Mouse (Mus musculus): ENCODE data around the gene Msrb3. TPM values are rescaled to one million over a fixed set of nuclear protein-coding genes. Genes with fewer than 3 reads are reported as not detected.

Gene Msrb3
- polyA plus RNA-seq, 1 experiment from 2014 or later, result 9.5 TPM

DNA sequence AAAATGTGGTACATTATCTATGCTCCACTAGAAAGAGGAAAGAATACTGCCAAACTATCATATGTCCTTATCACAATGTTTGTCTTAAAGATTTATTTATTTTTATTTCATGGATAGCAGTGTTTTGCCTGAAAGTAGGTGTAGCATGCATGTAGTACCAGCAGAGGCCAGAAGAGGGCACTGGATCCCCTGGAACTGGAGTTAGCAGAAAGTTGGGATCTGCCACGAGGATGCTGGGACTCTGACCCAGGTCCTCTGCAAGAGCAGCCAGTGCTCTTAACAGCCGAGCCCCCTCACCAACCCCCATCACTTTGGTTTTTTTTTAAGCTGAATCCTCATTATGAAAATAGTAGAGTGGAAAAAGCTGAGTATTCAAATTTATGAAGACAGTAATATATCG is 37.7 kb downstream of the Msrb3 start:
- Histone ChIP-seq H3K4me3 (replicated peaks) (no peak overlapping the region), H3K27me3 (no peaks in the 10 kb centered on the region), H3K4me2 (replicated peaks) (no peak overlapping the region), H3K9ac (no peak overlapping the region), H3K4me1 (peaks cover 17% of the 10 kb centered on the region), H3K27ac (replicated peaks) (no peak overlapping the region), H3K9me3 (replicated peaks) (no peaks in the 10 kb centered on the region), H3K36me3 (no peaks in the 10 kb centered on the region)
- no peak for ATAC-seq (ENCODE audit: insufficient number of reproducible peaks, low FRiP score, low TSS enrichment, low read depth)
- WGBS, result 73% methylated on average over 3 of the region's 3 CpGs

DNA sequence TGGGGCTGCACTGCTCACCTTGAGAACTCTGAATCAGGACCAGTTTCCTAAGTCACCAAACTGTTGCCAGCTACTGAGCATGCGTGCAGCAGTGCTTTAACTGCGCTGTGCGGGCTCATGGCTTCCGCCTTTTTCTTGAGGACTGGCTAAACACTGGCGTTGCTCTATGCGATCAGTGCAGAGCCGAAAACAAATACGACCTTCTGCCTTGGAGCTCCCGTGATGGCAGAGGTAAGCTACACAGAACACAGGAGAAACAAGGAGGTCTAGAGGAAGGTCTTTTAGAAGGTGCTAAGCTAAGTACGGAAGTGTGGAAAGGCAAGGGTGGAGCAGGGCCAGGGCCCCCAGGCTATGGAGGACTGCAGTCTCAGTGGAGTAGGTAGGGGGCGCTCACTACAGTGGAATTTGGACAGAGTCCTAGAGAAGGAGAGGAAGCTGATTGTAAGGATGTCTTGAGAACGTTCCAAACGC is 41.3 kb downstream of the Msrb3 start:
- Histone ChIP-seq H3K4me3 (replicated peaks) (peak overlapping the region; percentile 28), H3K27me3 (no peaks in the 10 kb centered on the region), H3K4me1 (peaks cover 36% of the 10 kb centered on the region), H3K4me2 (replicated peaks) (peak overlapping the region; percentile 36), H3K9ac (no peak overlapping the region), H3K27ac (replicated peaks) (0 out of 2 replicates have a peak overlapping the region, but pooled peaks have one; percentile 2), H3K9me3 (replicated peaks) (no peaks in the 10 kb centered on the region), H3K36me3 (no peaks in the 10 kb centered on the region)
- ATAC-seq (ENCODE audit: insufficient number of reproducible peaks, low FRiP score, low TSS enrichment, low read depth), result 0 out of 2 replicates have a peak, but pooled peaks have one; percentile 43
- WGBS, result 31% methylated on average over 13 of the region's 13 CpGs

DNA sequence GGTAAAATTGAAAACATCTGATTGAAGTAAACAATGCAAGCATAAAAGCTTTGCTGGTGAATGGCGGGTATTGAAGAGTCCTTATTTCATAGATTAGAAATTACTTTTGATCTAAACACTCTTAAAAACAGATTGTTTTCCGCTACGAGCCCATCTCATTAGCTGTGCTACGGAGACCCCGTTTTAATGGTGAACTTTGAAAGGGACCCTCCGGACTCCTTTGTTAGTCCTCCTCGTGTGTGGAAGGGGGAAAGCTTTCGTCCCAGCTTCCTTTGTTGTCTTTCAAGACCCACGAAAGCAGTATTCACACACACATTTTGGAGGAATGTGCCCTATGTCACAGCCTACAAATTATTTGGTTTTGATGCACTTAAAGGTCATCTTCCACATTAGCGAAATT is 44.6 kb downstream of the Msrb3 start:
- H3K4me3 ChIP-seq (replicated peaks), result no peak overlapping the region
- H3K27me3 ChIP-seq, result no peaks in the 10 kb centered on the region
- no peak overlapping the region for H3K4me2 ChIP-seq (replicated peaks)
- no peak for ATAC-seq (ENCODE audit: insufficient number of reproducible peaks, low FRiP score, low TSS enrichment, low read depth)
- no peaks in the 10 kb centered on the region for H3K9me3 ChIP-seq (replicated peaks)
- no peak overlapping the region for H3K27ac ChIP-seq (replicated peaks)
- H3K9ac ChIP-seq, result no peak overlapping the region
- no peaks in the 10 kb centered on the region for H3K36me3 ChIP-seq
- 43% methylated on average over 10 of the region's 10 CpGs for WGBS
- H3K4me1 ChIP-seq, result peaks cover 53% of the 10 kb centered on the region

DNA sequence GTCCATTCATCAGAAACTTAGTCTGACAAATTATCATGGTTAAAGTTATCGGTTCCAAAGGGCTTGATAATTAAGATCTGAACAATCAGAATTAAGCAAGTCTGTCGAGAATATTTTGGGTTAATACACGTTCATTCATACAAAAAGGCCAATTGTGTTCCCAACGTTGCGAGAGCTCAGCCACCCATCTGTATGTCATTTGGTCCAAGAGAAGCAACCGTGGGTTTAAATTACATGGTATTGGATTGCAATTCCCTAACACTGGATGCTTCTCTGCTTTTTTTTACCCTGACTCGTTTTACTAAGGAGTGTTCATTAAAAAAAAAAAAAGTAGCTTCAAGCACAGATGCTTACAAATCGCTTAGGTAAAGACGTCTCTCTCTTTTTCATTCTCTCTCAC is 45.1 kb downstream of the Msrb3 start:
- no peak overlapping the region for H3K9ac ChIP-seq
- no peak overlapping the region for H3K27ac ChIP-seq (replicated peaks)
- H3K4me3 ChIP-seq (replicated peaks), result no peak overlapping the region
- ATAC-seq (ENCODE audit: insufficient number of reproducible peaks, low FRiP score, low TSS enrichment, low read depth), result no peak
- no peaks in the 10 kb centered on the region for H3K36me3 ChIP-seq
- 27% methylated on average over 9 of the region's 9 CpGs for WGBS
- H3K27me3 ChIP-seq, result no peaks in the 10 kb centered on the region
- no peak overlapping the region for H3K4me2 ChIP-seq (replicated peaks)
- peaks cover 52% of the 10 kb centered on the region for H3K4me1 ChIP-seq
- no peaks in the 10 kb centered on the region for H3K9me3 ChIP-seq (replicated peaks)

DNA sequence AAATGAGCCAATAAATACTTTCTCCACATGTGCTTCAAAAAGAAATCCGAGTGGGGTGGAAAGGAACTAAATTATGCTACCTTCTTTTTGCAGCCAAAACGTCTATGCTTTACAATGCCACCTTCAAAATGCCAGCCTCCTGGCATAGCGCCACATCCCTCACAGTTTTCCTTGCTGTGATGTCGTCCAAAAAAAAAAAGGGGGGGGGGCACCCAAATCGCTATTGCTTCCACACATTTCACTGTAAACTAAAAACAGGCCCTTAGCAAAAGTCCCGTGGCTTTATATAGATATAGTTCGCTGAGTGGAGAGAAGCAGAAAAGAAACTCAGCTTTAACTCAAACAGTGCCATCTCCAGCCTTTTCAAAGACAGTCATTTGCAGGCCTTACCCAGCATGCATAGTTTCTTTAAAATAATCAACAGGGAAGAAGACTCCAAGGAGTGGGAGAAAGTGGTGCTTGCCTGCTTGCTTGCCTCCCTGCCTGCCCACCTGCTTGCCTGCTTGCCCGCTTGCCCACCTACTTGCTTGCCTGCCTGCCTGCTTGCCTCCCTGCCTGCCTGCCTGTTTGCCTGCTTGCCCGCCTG is 47.6 kb downstream of the Msrb3 start:
- Histone ChIP-seq H3K36me3 (no peaks in the 10 kb centered on the region), H3K4me2 (replicated peaks) (peak overlapping the region; percentile 35), H3K9ac (no peak overlapping the region), H3K27me3 (no peaks in the 10 kb centered on the region), H3K27ac (replicated peaks) (peak overlapping the region; percentile 63), H3K9me3 (replicated peaks) (no peaks in the 10 kb centered on the region), H3K4me3 (replicated peaks) (no peak overlapping the region), H3K4me1 (peaks cover 49% of the 10 kb centered on the region)
- 33% methylated on average over 9 of the region's 9 CpGs for WGBS
- no peak for ATAC-seq (ENCODE audit: insufficient number of reproducible peaks, low FRiP score, low TSS enrichment, low read depth)

DNA sequence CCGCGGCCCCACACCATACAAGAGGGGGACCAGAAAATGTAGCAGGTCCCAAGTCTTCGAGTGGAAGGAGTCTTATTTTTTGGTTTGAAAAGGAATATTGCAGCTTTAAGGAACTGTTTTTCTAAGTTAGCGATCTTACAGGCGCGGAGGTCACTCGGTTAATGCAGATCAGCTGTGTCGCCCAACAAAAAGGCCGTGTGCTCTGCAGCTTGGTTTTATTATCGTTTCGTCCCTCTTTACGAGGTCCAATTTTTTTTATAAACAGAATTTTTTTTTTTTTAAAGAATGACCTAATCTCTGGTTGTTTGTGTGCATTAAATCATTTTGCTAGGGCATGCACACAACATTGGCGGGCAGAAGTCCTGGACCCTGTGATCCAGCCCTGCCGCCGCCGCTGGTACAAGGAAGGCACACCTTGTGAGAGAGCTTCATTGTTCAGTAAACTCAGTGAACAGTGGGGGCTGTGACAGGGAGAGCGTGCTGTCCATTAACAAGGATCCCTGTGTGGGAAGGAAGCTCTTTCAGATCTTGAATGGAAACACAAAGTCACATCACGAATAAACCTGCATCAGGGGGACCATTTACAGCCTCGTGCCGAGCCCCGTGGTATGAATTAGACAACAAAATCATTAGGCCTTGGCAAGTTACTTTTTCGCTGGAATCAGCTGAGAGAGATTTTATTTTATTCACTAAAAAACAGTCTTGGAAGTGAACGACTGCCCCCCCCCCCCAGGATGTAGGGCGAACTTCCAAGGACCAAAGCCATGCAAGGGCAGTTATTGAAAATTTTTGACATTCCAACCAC is 48.3 kb downstream of the Msrb3 start:
- peaks cover 49% of the 10 kb centered on the region for H3K4me1 ChIP-seq
- peak overlapping the region; percentile 72 for H3K27ac ChIP-seq (replicated peaks)
- 37% methylated on average over 24 of the region's 24 CpGs for WGBS
- no peaks in the 10 kb centered on the region for H3K27me3 ChIP-seq
- H3K9ac ChIP-seq, result no peak overlapping the region
- peak; percentile 29; the same call in 1 of the 2 replicates for ATAC-seq (ENCODE audit: insufficient number of reproducible peaks, low FRiP score, low TSS enrichment, low read depth)
- no peaks in the 10 kb centered on the region for H3K9me3 ChIP-seq (replicated peaks)
- H3K4me2 ChIP-seq (replicated peaks), result peak overlapping the region; percentile 35
- H3K36me3 ChIP-seq, result no peaks in the 10 kb centered on the region
- H3K4me3 ChIP-seq (replicated peaks), result no peak overlapping the region

DNA sequence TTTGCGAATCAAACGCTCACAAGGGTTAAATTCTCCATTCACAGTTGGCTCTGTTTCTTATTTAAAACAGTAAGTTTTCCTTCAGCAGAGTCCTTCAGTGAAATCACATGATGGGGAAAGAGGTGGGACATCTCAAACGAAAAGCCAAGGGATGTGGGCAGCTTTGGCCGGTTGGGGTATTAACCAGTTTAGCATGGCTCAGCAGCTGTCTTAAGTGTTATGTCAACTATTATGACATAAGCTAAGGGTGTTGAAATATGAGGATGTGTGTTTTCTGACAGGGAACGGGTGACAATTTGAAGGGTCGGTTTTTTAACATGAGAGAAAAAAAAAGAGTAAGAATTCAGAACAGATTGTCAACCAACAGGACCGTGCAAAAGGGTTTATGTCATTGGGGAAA is 50.2 kb downstream of the Msrb3 start:
- Histone ChIP-seq H3K9ac (no peak overlapping the region), H3K36me3 (no peaks in the 10 kb centered on the region), H3K27me3 (no peaks in the 10 kb centered on the region), H3K27ac (replicated peaks) (no peak overlapping the region), H3K4me2 (replicated peaks) (no peak overlapping the region), H3K4me1 (peaks cover 40% of the 10 kb centered on the region), H3K4me3 (replicated peaks) (no peak overlapping the region), H3K9me3 (replicated peaks) (no peaks in the 10 kb centered on the region)
- ATAC-seq (ENCODE audit: insufficient number of reproducible peaks, low FRiP score, low TSS enrichment, low read depth), result no peak
- 28% methylated on average over 7 of the region's 7 CpGs for WGBS

DNA sequence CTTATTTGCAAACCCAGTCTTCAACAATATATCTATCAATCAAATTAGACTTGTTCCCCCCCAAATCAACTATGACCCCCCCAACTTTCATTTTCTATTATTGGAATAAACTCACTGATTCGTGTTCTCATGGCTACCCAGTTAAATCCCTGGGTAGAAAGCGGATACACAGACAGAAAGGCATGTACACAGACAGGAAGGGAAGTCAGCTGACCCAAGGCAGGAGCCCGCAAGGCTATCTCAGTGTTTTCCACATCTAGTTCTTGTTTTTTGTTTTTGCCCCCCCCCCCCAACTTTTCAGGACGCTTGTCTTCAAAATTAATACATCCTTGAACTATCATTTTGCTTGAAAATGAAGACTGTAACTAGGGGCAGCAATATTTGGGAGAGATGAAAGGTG is 51.1 kb downstream of the Msrb3 start:
- Histone ChIP-seq H3K4me2 (replicated peaks) (no peak overlapping the region), H3K36me3 (0 out of 2 replicates have a peak, but pooled peaks cover 2% of the 10 kb centered on the region), H3K9me3 (replicated peaks) (no peaks in the 10 kb centered on the region), H3K9ac (no peak overlapping the region), H3K27ac (replicated peaks) (no peak overlapping the region), H3K27me3 (no peaks in the 10 kb centered on the region), H3K4me1 (peaks cover 32% of the 10 kb centered on the region), H3K4me3 (replicated peaks) (no peak overlapping the region)
- ATAC-seq (ENCODE audit: insufficient number of reproducible peaks, low FRiP score, low TSS enrichment, low read depth), result no peak
- 74% methylated on average over 4 of the region's 4 CpGs for WGBS

DNA sequence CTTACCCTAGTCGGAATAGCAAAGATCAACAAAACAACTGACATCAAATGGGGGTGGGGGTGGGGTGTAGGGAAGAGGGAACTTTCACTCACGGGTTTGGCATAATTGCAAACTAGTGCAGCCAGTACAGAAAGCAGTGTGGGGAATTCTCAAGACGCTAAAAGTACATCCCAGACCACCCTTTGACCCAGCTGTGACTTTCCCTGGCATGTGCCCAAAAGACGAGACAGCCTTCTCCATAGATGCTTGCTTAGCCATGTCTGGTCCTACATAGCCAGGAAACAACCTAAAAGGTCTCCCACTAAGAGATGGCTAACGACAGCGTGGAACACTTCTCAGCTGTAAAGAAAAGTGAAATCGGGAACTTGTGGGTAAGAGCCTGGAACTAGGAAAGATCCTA is 58.9 kb downstream of the Msrb3 start:
- H3K27me3 ChIP-seq, result no peaks in the 10 kb centered on the region
- no peak overlapping the region for H3K9ac ChIP-seq
- no peaks in the 10 kb centered on the region for H3K4me1 ChIP-seq
- H3K4me2 ChIP-seq (replicated peaks), result no peak overlapping the region
- H3K36me3 ChIP-seq, result 0 out of 2 replicates have a peak, but pooled peaks cover 10% of the 10 kb centered on the region
- no peak overlapping the region for H3K4me3 ChIP-seq (replicated peaks)
- ATAC-seq (ENCODE audit: insufficient number of reproducible peaks, low FRiP score, low TSS enrichment, low read depth), result no peak
- H3K27ac ChIP-seq (replicated peaks), result no peak overlapping the region
- 65% methylated on average over 7 of the region's 7 CpGs for WGBS
- no peaks in the 10 kb centered on the region for H3K9me3 ChIP-seq (replicated peaks)

DNA sequence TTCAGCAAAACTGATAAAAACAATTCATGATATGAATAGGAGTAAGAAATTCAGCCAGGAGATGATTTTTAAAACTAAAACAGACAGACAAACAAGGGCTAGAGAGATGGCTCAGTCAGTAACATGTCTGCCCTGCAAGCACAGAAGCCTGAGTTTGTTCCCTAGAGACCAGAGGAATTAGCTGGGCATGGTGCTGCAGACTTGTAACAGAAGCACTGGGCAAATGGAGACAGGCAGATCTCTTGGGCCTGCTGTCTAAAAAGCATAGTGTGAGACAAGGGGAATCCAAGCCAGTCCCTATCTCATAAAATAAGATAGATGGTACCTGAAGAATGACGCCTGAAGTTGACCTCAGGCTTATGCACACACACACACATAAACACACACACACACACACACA is 64.4 kb downstream of the Msrb3 start:
- Histone ChIP-seq H3K9me3 (replicated peaks) (no peaks in the 10 kb centered on the region), H3K4me2 (replicated peaks) (no peak overlapping the region), H3K4me1 (no peaks in the 10 kb centered on the region), H3K9ac (no peak overlapping the region), H3K4me3 (replicated peaks) (no peak overlapping the region), H3K36me3 (no peaks in the 10 kb centered on the region), H3K27me3 (no peaks in the 10 kb centered on the region), H3K27ac (replicated peaks) (no peak overlapping the region)
- no peak for ATAC-seq (ENCODE audit: insufficient number of reproducible peaks, low FRiP score, low TSS enrichment, low read depth)
- 96% methylated on average over 1 of the region's 1 CpGs for WGBS

DNA sequence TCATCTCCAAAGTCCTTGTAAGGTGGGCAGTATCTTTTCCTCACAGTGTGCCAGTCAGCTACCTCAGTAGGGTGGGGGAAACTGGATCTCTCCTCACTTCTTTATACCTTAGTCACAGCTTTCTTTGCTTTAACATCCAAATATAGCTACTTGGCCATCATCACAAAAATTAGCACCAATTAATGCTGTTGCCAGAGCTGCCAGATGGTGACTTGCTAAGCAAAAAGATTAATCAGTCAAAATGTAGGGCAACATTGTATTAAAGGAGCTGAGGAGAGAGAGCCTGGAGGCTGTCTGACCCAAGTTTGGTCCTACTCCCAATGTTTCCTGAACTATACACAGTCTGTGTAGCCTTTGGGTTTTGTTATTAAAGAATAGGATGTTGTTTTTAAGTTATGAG is 65.1 kb downstream of the Msrb3 start:
- H3K27ac ChIP-seq (replicated peaks), result no peak overlapping the region
- H3K27me3 ChIP-seq, result no peaks in the 10 kb centered on the region
- H3K36me3 ChIP-seq, result no peaks in the 10 kb centered on the region
- no peak overlapping the region for H3K9ac ChIP-seq
- H3K9me3 ChIP-seq (replicated peaks), result no peaks in the 10 kb centered on the region
- no peak overlapping the region for H3K4me3 ChIP-seq (replicated peaks)
- H3K4me2 ChIP-seq (replicated peaks), result no peak overlapping the region
- no peaks in the 10 kb centered on the region for H3K4me1 ChIP-seq
- no peak for ATAC-seq (ENCODE audit: insufficient number of reproducible peaks, low FRiP score, low TSS enrichment, low read depth)

Measured in embryonic facial prominence, embryonic 15.5 days (tissue).